Mouse (Mus musculus) MEL (cell line): Measurements from ENCODE around the gene Rabggta.

Experiments
- CTCF ChIP-seq, 3 experiments: IDR thresholded peaks in 2 of 3; conservative IDR thresholded peaks in 1 of 3; 2 replicates each; pipeline ENCODE4 v1.5.1; 2011 to 2012; ENCODE audit warnings: low read length in 3 of 3, low read depth in 2 of 3, mild to moderate bottlenecking in 2 of 3, improper control_type of control experiment in 1 of 3, inconsistent platforms in 1 of 3, mixed read lengths in 1 of 3, moderate library complexity in 1 of 3; ENCODE audit not compliant: control insufficient read depth in 1 of 3, insufficient read depth in 1 of 3, poor library complexity in 1 of 3, severe bottlenecking in 1 of 3
- NRF1 ChIP-seq: IDR thresholded peaks from 2 replicates; pipeline ENCODE4 v1.6.1; 2014; ENCODE audit warnings: low read depth, mild to moderate bottlenecking, inconsistent platforms, low read length, improper control_type of control experiment, moderate library complexity; ENCODE audit not compliant: poor library complexity, insufficient read depth, severe bottlenecking
- ZNF384 ChIP-seq: IDR thresholded peaks from 2 replicates; pipeline ENCODE4 v1.6.1; 2012; ENCODE audit warnings: low read depth, mild to moderate bottlenecking, inconsistent platforms, low read length, improper control_type of control experiment

GRCm38 (mm10) chr14:55707397-55707796 is 14.7 kb downstream of the Rabggta start:
- no peak for TF ChIP-seq CTCF (IDR thresholded peaks at IDR 0.05 in 2 of 3, conservative IDR thresholded peaks at IDR 0.05 in 1 of 3; ENCODE audit: control insufficient read depth in 1 of 3, insufficient read depth in 1 of 3, low read depth in 2 of 3, low read length in 3 of 3, poor library complexity in 1 of 3, severe bottlenecking in 1 of 3)
- TF ChIP-seq NRF1: no peak
- no peak for TF ChIP-seq ZNF384
